Mouse (Mus musculus) midbrain, embryonic 12.5 days (tissue): ENCODE measurements at regions not wholly inside any gene's neighbourhood (a gene's known extent, or its start where the extent isn't known, plus 50 kb on each side); places are given as distances from the start of the nearest gene placed in this dataset.

Experiments
- ATAC-seq: fragments of 200-750 bp; cut with Nextera tagmentation; 2 replicates; pipeline ENCODE4 v1.8.0; 2017; ENCODE audit warnings: low read depth, moderate TSS enrichment, moderate library complexity; ENCODE audit not compliant: low FRiP score
- H3K27ac ChIP-seq: fragments of 300-500 bp; sonication (generic); replicated peaks from 2 replicates; pipeline ENCODE4 v1.5.1; 2016; ENCODE audit warnings: mild to moderate bottlenecking
- H3K27me3 ChIP-seq: fragments of 300-500 bp; sonication (generic); 2 replicates; pipeline ENCODE4 v1.6.1; 2016; ENCODE audit warnings: mild to moderate bottlenecking
- H3K36me3 ChIP-seq: fragments of 300-500 bp; sonication (generic); 2 replicates; pipeline ENCODE4 v1.6.1; 2016
- H3K4me1 ChIP-seq: fragments of 300-500 bp; sonication (generic); 2 replicates; pipeline ENCODE4 v1.6.1; 2016
- H3K4me2 ChIP-seq: fragments of 300-500 bp; sonication (generic); replicated peaks from 2 replicates; pipeline ENCODE4 v1.6.1; 2016; ENCODE audit warnings: mild to moderate bottlenecking, moderate library complexity
- H3K4me3 ChIP-seq: fragments of 300-500 bp; sonication (generic); 2 replicates; pipeline ENCODE4 v1.5.1; 2016; ENCODE audit warnings: mild to moderate bottlenecking
- H3K9ac ChIP-seq: fragments of 300-500 bp; sonication (generic); replicated peaks from 2 replicates; pipeline ENCODE4 v1.6.1; 2016; ENCODE audit warnings: mild to moderate bottlenecking, moderate library complexity
- H3K9me3 ChIP-seq: fragments of 300-500 bp; sonication (generic); 2 replicates; pipeline ENCODE4 v1.6.1; 2016; ENCODE audit warnings: mild to moderate bottlenecking
- whole genome bisulfite sequencing: fragments of 180-500 bp; shearing (Covaris S2); methylation state at CpG from one replicate; pipeline ENCODE4 v1.1.7; 2016; 5-methylcytosine and 5-hydroxymethylcytosine counted together

- Histone ChIP-seq H3K27ac (no peak overlapping the region), H3K4me2 (no peak overlapping the region), H3K9me3 (no peaks in the 10 kb centered on the region), H3K36me3 (no peaks in the 10 kb centered on the region), H3K4me1 (peaks cover 3% of the 10 kb centered on the region; the same call in 1 of the 2 replicates), H3K4me3 (no peak overlapping the region), H3K9ac (no peak overlapping the region), H3K27me3 (no peaks in the 10 kb centered on the region)
- peak; percentile 30; the same call in 1 of the 2 replicates for ATAC-seq
- 53% methylated on average over 3 of the region's 3 CpGs for WGBS
Observed at GRCm38 (mm10) chr2:106424974-106425373, 268.1 kb upstream of the Mpped2 start.

DNA sequence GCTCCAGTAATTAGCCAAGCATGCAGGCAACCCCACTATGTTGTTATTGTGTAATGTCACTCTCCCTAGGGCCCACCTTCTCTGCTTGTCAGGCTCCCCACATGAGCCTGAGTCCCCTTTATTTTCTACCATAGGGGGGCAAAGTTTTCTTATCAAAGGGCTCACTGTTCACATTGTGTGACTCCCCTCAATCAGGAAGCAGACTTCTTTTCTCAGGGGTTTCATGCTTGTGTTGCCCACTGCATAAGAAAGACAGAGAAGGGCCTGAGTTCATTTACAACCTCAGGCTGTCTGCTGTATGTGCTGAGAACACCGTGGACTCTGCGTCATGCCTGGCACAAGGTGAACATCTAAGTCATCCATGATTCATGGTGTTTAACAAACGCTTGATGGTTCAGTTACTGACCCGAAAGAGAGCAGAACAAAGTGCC, 267.6 kb upstream of the Mpped2 start:
- Histone ChIP-seq H3K9me3 (no peaks in the 10 kb centered on the region), H3K27ac (no peak overlapping the region), H3K9ac (no peak overlapping the region), H3K27me3 (no peaks in the 10 kb centered on the region), H3K4me2 (no peak overlapping the region), H3K36me3 (no peaks in the 10 kb centered on the region), H3K4me3 (no peak overlapping the region), H3K4me1 (peaks cover 3% of the 10 kb centered on the region; the same call in 1 of the 2 replicates)
- ATAC-seq: no peak
- 64% methylated on average over 4 of the region's 4 CpGs for WGBS

- no peak for ATAC-seq
- H3K9me3 ChIP-seq: no peaks in the 10 kb centered on the region
Observed at GRCm38 (mm10) chr2:106426010-106426409, 267.1 kb upstream of the Mpped2 start.

GRCm38 (mm10) chr2:106427237-106427636, 265.8 kb upstream of the Mpped2 start:
- no peak overlapping the region for H3K27ac ChIP-seq
- ATAC-seq: no peak
- 84% methylated on average over 7 of the region's 7 CpGs for WGBS
- no peaks in the 10 kb centered on the region for H3K36me3 ChIP-seq
- no peak overlapping the region for H3K4me2 ChIP-seq
- H3K9me3 ChIP-seq: no peaks in the 10 kb centered on the region
- H3K4me1 ChIP-seq: peaks cover 13% of the 10 kb centered on the region; the same call in 1 of the 2 replicates
- H3K27me3 ChIP-seq: peaks cover 3% of the 10 kb centered on the region; the same call in 1 of the 2 replicates
- no peak overlapping the region for H3K4me3 ChIP-seq
- H3K9ac ChIP-seq: no peak overlapping the region

More at GRCm38 (mm10) chr2:106426010-106426409, 267.1 kb upstream of the Mpped2 start:
- WGBS: 97% methylated on average over 1 of the region's 1 CpGs
- no peak overlapping the region for H3K4me2 ChIP-seq
- H3K27ac ChIP-seq: no peak overlapping the region
- H3K27me3 ChIP-seq: no peaks in the 10 kb centered on the region
- H3K36me3 ChIP-seq: no peaks in the 10 kb centered on the region
- no peak overlapping the region for H3K9ac ChIP-seq
- H3K4me1 ChIP-seq: peaks cover 3% of the 10 kb centered on the region; the same call in 1 of the 2 replicates
- no peak overlapping the region for H3K4me3 ChIP-seq

DNA sequence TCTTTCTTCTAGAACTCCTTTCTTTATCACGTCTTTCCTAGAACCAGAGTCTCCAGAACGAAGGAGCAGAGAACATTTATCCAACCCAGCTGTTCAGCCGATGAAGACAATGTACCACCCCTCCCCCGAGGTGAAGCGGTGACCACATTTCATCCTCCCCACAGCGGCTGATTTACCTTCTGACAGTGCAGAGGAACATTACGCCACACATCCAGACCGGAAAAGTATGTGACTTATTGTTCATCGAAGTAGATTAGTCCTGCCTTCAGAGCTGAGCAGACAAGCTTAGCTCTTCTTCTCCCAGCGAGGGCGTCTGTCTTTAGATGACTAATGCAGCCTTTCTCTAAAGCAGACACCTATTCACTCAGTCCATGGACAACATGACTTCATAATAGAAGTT, 264.2 kb upstream of the Mpped2 start:
- H3K4me1 ChIP-seq: peaks cover 13% of the 10 kb centered on the region; the same call in 1 of the 2 replicates
- H3K4me3 ChIP-seq: no peak overlapping the region
- H3K27ac ChIP-seq: no peak overlapping the region
- no peak overlapping the region for H3K9ac ChIP-seq
- no peaks in the 10 kb centered on the region for H3K9me3 ChIP-seq
- H3K27me3 ChIP-seq: peaks cover 9% of the 10 kb centered on the region; the same call in 1 of the 2 replicates
- no peaks in the 10 kb centered on the region for H3K36me3 ChIP-seq
- ATAC-seq: no peak
- H3K4me2 ChIP-seq: no peak overlapping the region
- 58% methylated on average over 11 of the region's 11 CpGs for WGBS

DNA sequence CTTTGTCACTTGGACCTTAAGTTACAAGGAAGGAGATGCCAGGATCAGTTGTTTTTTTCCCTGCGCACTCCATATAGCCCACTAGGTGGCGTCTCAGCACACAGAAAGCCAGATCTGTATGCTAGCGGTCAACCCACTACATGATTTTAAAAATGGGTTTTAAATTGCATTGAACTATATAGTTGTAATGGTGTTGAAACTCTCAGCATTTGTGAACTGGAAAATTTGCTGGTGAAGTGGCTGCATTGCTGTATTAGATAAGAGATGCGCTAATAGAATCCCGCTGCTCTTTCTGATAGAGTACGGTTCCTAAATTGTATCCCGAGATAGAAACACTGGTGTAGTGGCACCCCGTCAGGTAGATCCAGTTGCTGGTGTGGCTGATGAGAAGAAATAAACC, 261.9 kb upstream of the Mpped2 start:
- Histone ChIP-seq H3K4me1 (peaks cover 12% of the 10 kb centered on the region; the same call in 1 of the 2 replicates), H3K36me3 (no peaks in the 10 kb centered on the region), H3K4me2 (peak overlapping the region; percentile 46), H3K9me3 (no peaks in the 10 kb centered on the region), H3K9ac (no peak overlapping the region; the same call in 1 of the 2 replicates), H3K27ac (no peak overlapping the region), H3K4me3 (peak overlapping the region; percentile 17), H3K27me3 (peaks cover 9% of the 10 kb centered on the region; the same call in 1 of the 2 replicates)
- 32% methylated on average over 8 of the region's 8 CpGs for WGBS
- ATAC-seq: peak; percentile 59

DNA sequence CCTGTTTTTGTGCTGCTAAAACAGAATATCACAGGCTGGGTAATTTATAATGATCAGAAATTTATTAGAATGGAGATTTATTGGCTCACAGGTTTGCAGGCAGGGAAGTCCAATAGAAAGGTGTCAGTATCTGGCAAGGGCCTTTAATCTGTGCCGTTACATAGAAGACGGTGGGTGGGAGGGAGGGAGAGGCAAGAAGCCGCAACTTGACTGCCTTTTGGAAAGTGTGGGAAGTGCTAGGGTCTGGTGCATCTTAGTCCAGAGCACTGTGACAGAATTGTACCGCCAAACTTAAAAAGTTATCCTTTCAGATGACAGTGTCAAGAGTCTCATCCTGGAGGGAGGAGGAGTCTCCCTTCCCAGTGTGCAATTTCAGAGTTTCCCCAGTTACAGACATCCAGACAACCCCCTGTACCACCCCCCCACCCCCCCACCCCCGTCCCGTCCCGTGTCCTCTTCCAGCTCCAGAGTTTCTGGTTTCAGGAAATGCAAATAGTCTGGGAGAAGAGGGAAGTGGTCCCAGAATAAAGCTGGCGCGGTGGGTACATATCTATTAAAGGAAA, 261.4 kb upstream of the Mpped2 start:
- Histone ChIP-seq H3K4me1 (peaks cover 12% of the 10 kb centered on the region; the same call in 1 of the 2 replicates), H3K9ac (no peak overlapping the region; the same call in 1 of the 2 replicates), H3K4me3 (no peak overlapping the region; the same call in 1 of the 2 replicates), H3K27ac (no peak overlapping the region), H3K4me2 (peak overlapping the region; percentile 46), H3K27me3 (peaks cover 9% of the 10 kb centered on the region; the same call in 1 of the 2 replicates), H3K9me3 (no peaks in the 10 kb centered on the region), H3K36me3 (no peaks in the 10 kb centered on the region)
- 14% methylated on average over 9 of the region's 9 CpGs for WGBS
- ATAC-seq: peak; percentile 71

GRCm38 (mm10) chr2:106436136-106436535, 256.9 kb upstream of the Mpped2 start:
- H3K4me3 ChIP-seq: no peak overlapping the region
- H3K4me1 ChIP-seq: peaks cover 12% of the 10 kb centered on the region; the same call in 1 of the 2 replicates
- H3K27ac ChIP-seq: no peak overlapping the region
- H3K9me3 ChIP-seq: no peaks in the 10 kb centered on the region
- 24% methylated on average over 2 of the region's 2 CpGs for WGBS
- H3K27me3 ChIP-seq: peaks cover 9% of the 10 kb centered on the region; the same call in 1 of the 2 replicates
- no peak overlapping the region for H3K9ac ChIP-seq
- no peak overlapping the region for H3K4me2 ChIP-seq
- no peak for ATAC-seq
- no peaks in the 10 kb centered on the region for H3K36me3 ChIP-seq

DNA sequence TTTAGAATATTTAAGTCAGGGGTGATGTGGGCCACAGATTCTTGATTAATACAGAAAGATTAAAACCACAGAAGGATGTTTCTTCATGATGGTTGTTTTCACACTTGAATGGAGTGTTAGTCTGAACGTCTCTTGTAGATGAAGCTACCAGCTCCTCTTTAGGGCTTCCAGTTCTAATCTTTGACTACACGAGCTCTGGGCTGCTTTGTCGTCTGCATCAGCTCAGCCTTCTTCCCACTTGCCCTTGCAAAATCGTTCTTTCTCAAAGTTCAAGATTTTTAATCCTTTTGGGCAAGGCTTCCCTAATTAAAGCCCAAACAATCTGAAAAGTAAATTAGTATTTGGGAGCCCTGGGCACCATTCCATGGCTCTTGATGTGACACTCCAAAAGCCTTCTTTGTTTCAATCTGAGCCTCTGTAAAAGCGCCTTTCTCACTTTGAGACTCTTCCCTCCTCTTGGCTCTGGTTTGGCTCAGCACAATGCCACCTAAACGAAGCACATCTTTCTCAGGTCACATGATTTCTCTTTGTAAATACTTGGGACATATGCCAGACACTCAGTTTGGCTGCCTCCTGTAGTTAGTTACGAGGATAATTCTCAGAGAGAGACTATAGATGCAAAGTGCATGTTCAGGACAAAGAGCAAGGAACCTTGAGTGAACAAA, 238.6 kb upstream of the Mpped2 start:
- Histone ChIP-seq H3K9ac (no peak overlapping the region), H3K36me3 (no peaks in the 10 kb centered on the region), H3K27ac (no peak overlapping the region), H3K4me1 (no peaks in the 10 kb centered on the region; the same call in 1 of the 2 replicates), H3K4me3 (no peak overlapping the region), H3K27me3 (no peaks in the 10 kb centered on the region), H3K4me2 (no peak overlapping the region), H3K9me3 (no peaks in the 10 kb centered on the region)
- WGBS: 60% methylated on average over 7 of the region's 7 CpGs
- peak; percentile 65; the same call in 1 of the 2 replicates for ATAC-seq

GRCm38 (mm10) chr2:106455039-106455438, 238.0 kb upstream of the Mpped2 start:
- no peak for ATAC-seq

DNA sequence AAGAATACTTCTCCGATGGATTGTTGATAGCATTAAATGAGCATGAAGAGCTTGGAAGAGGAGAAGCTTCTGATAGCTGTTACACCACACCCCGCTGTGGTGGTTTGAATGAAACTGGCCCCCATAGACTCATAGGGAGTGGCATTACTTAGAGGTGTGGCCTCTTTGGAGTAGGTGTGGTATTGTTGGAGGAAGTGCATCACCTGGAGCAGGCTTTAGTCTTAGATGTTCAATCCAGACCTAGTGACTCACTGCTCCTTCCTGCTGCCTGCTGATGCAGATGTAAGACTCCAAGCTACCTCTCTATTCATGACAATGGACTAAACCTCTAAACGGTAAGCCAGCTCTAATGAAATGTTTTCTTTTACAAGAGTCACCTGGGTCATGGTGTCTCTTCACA, 237.1 kb upstream of the Mpped2 start:
- WGBS: 87% methylated on average over 3 of the region's 3 CpGs
- Histone ChIP-seq H3K27me3 (no peaks in the 10 kb centered on the region), H3K36me3 (no peaks in the 10 kb centered on the region), H3K27ac (no peak overlapping the region), H3K9me3 (no peaks in the 10 kb centered on the region), H3K4me1 (peaks cover 3% of the 10 kb centered on the region; the same call in 1 of the 2 replicates), H3K9ac (no peak overlapping the region), H3K4me2 (no peak overlapping the region), H3K4me3 (no peak overlapping the region)
- ATAC-seq: no peak

More at GRCm38 (mm10) chr2:106455039-106455438, 238.0 kb upstream of the Mpped2 start:
- Histone ChIP-seq H3K9ac (no peak overlapping the region), H3K27me3 (no peaks in the 10 kb centered on the region), H3K36me3 (no peaks in the 10 kb centered on the region), H3K4me1 (no peaks in the 10 kb centered on the region; the same call in 1 of the 2 replicates), H3K27ac (no peak overlapping the region), H3K4me2 (no peak overlapping the region), H3K9me3 (no peaks in the 10 kb centered on the region), H3K4me3 (no peak overlapping the region)
- WGBS: 83% methylated on average over 4 of the region's 4 CpGs

DNA sequence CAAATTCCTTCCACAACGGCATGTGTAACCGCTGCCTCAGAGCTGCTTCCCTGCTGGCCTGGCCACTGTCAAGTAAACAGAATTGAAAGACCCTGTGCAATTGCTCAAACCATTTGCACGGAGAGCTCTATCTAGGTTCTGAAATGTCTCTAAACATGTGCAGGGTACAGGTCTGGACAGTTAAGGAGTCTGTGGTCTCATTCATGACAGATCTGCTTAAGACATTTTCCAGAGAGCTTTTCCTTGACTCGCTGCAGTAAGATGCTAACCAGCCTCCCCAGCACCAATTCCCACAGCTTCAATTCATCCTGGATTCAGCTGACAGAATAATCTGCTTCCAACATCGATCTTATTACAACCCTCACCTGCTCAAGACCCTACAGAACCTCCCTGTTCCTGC, 235.1 kb upstream of the Mpped2 start:
- WGBS: 51% methylated on average over 5 of the region's 5 CpGs
- no peaks in the 10 kb centered on the region for H3K36me3 ChIP-seq
- H3K27me3 ChIP-seq: no peaks in the 10 kb centered on the region
- H3K4me2 ChIP-seq: no peak overlapping the region
- H3K9me3 ChIP-seq: no peaks in the 10 kb centered on the region
- no peak overlapping the region for H3K9ac ChIP-seq
- no peak overlapping the region for H3K27ac ChIP-seq
- H3K4me3 ChIP-seq: no peak overlapping the region
- H3K4me1 ChIP-seq: peaks cover 11% of the 10 kb centered on the region
- no peak for ATAC-seq
